Mouse (Mus musculus) G1E (cell line): ENCODE data around the gene Rxfp1. TPM values are rescaled to one million over a fixed set of nuclear protein-coding genes. Genes with fewer than 3 reads are reported as not detected.

ENCODE experiments used
- ATAC-seq: 2 replicates; pipeline ENCODE4 v1.8.0; 2016; ENCODE audit warnings: mild to moderate bottlenecking; ENCODE audit not compliant: insufficient number of reproducible peaks, poor library complexity, low FRiP score, severe bottlenecking; ENCODE audit errors: extremely low read depth
- DNase-seq: peaks from one replicate; pipeline ENCODE4 v3.0.0; 2012; ENCODE audit warnings: low spot score
- H3K27me3 ChIP-seq: 2 replicates; pipeline ENCODE4 v1.6.1; 2012; ENCODE audit warnings: mild to moderate bottlenecking, low read length, inconsistent platforms; ENCODE audit not compliant: insufficient read depth
- H3K36me3 ChIP-seq: replicated peaks from 2 replicates; pipeline ENCODE3; 2012; ENCODE audit warnings: mild to moderate bottlenecking, inconsistent platforms
- H3K4me1 ChIP-seq: 2 replicates; pipeline ENCODE4 v1.6.1; 2012; ENCODE audit warnings: low read depth, low read length, inconsistent platforms, mixed read lengths; ENCODE audit not compliant: insufficient read depth
- H3K4me3 ChIP-seq: 2 replicates; pipeline ENCODE4 v1.5.1; 2012; ENCODE audit warnings: low read depth, mild to moderate bottlenecking, inconsistent platforms, low read length, moderate library complexity, mixed read lengths
- H3K9me3 ChIP-seq: replicated peaks from 2 replicates; pipeline ENCODE4 v1.6.1; 2012; ENCODE audit warnings: inconsistent platforms
- CTCF ChIP-seq: IDR thresholded peaks from 2 replicates; pipeline ENCODE4 v1.5.1; 2012; ENCODE audit warnings: low read depth, low read length, inconsistent platforms, mixed read lengths
- GATA1 ChIP-seq: IDR thresholded peaks from 2 replicates; pipeline ENCODE4 v1.6.1; 2012; ENCODE audit warnings: borderline replicate concordance, low read length, inconsistent platforms, mixed read lengths
- GATA2 ChIP-seq: IDR thresholded peaks from 2 replicates; pipeline ENCODE4 v1.6.1; 2012; ENCODE audit warnings: low read depth, low read length, inconsistent platforms, borderline replicate concordance
- POLR2AphosphoS5 ChIP-seq: IDR thresholded peaks from 2 replicates; pipeline ENCODE4 v1.6.1; 2012; ENCODE audit warnings: low read depth, low read length, inconsistent platforms; ENCODE audit not compliant: insufficient replicate concordance
- TAL1 ChIP-seq: conservative IDR thresholded peaks from 2 replicates; pipeline ENCODE4 v1.6.1; 2012; ENCODE audit warnings: low read depth, low read length, inconsistent platforms, mixed read lengths
- polyA plus RNA-seq: library from polyadenylated mRNA; stranded (reverse); fragments of >175 nt; gene quantifications from 2 replicates; pipeline ENCODE4 v1.2.3, GENCODE M21; 2012
- total RNA-seq, 2 experiments: library from RNA; stranded (forward) in 1 of 2; stranded (reverse) in 1 of 2; fragments of 200-1000 nt in 1 of 2; fragments of >200 nt in 1 of 2; fragmentation: Nextera tagmentation in 1 of 2; gene quantifications; 2 replicates each; pipeline ENCODE4 v1.2.3; 2014 to 2017

Gene Rxfp1
- total and polyA plus RNA-seq, 3 experiments, result 0.38 TPM; not detected in 2

- no peak for ATAC-seq
- no peak overlapping the region for H3K4me3 ChIP-seq
- no peak for TF ChIP-seq POLR2AphosphoS5
- no peak for TF ChIP-seq TAL1
- TF ChIP-seq GATA2, result no peak
- no peak for TF ChIP-seq GATA1
- H3K4me1 ChIP-seq, result peaks cover 8% of the 10 kb centered on the region
- H3K9me3 ChIP-seq, result no peaks in the 10 kb centered on the region
- no peaks in the 10 kb centered on the region for H3K36me3 ChIP-seq
- H3K27me3 ChIP-seq, result peaks cover 14% of the 10 kb centered on the region; the same call in 1 of the 2 replicates
- no peak for DNase-seq
Measured at GRCm38 (mm10) chr3:79652129-79652528, 85.6 kb downstream of the Rxfp1 start.

- peak; percentile 26 for DNase-seq
- ATAC-seq, result no peak
- H3K36me3 ChIP-seq, result peaks cover 26% of the 10 kb centered on the region
- H3K9me3 ChIP-seq, result no peaks in the 10 kb centered on the region
- no peaks in the 10 kb centered on the region for H3K27me3 ChIP-seq
- peak within 1 kb of the TSS; percentile 78 for H3K4me3 ChIP-seq
- no peak for TF ChIP-seq POLR2AphosphoS5
- no peak for TF ChIP-seq CTCF
- no peak for TF ChIP-seq GATA2
- peaks cover 20% of the 10 kb centered on the region for H3K4me1 ChIP-seq
Measured at GRCm38 (mm10) chr3:79629416-79629730, 108.3 kb downstream of the Rxfp1 start, which contains the start of gene Etfdh. Etfdh (minus strand) TSS chr3:79629500.

GRCm38 (mm10) chr3:79628561-79629415 is 108.9 kb downstream of the Rxfp1 start, which contains the start of gene 4930579G24Rik:
4930579G24Rik (plus strand) TSS chr3:79629079.
- TF ChIP-seq GATA1 (no peak), POLR2AphosphoS5 (no peak), TAL1 (no peak), CTCF (no peak), GATA2 (no peak)

GRCm38 (mm10) chr3:79628182-79628560 is 109.5 kb downstream of the Rxfp1 start:
- no peaks in the 10 kb centered on the region for H3K9me3 ChIP-seq
- ATAC-seq (no peak), DNase-seq (peak; percentile 5)
- peak overlapping the region; percentile 78 for H3K4me3 ChIP-seq
- H3K4me1 ChIP-seq, result peaks cover 20% of the 10 kb centered on the region
- TF ChIP-seq POLR2AphosphoS5 (no peak), TAL1 (no peak), GATA1 (no peak), GATA2 (no peak), CTCF (no peak)
- no peaks in the 10 kb centered on the region for H3K27me3 ChIP-seq
- peaks cover 21% of the 10 kb centered on the region for H3K36me3 ChIP-seq

More at GRCm38 (mm10) chr3:79628561-79629415, 108.9 kb downstream of the Rxfp1 start, which contains the start of gene 4930579G24Rik:
- Histone ChIP-seq H3K27me3 (no peaks in the 10 kb centered on the region), H3K36me3 (peaks cover 24% of the 10 kb centered on the region), H3K4me3 (peak within 1 kb of the TSS; percentile 78), H3K4me1 (peaks cover 20% of the 10 kb centered on the region), H3K9me3 (no peaks in the 10 kb centered on the region)
- peak; percentile 98 for DNase-seq
- peak; percentile 96 for ATAC-seq

GRCm38 (mm10) chr3:79627484-79628181 is 110.0 kb downstream of the Rxfp1 start:
- DNase-seq, result peak; percentile 26
- no peak for TF ChIP-seq GATA1
- TF ChIP-seq CTCF, result peak; percentile 30; the same call in 1 of the 2 replicates
- no peak for TF ChIP-seq TAL1
- Histone ChIP-seq H3K9me3 (no peaks in the 10 kb centered on the region), H3K4me3 (peak overlapping the region; percentile 78), H3K27me3 (no peaks in the 10 kb centered on the region), H3K4me1 (peaks cover 20% of the 10 kb centered on the region), H3K36me3 (peaks cover 19% of the 10 kb centered on the region)
- ATAC-seq, result no peak

- ATAC-seq (no peak), DNase-seq (no peak)
- TF ChIP-seq TAL1, result no peak
- no peak for TF ChIP-seq POLR2AphosphoS5
- TF ChIP-seq GATA1, result no peak
- TF ChIP-seq GATA2, result no peak
- TF ChIP-seq CTCF, result no peak
- Histone ChIP-seq H3K27me3 (no peaks in the 10 kb centered on the region), H3K9me3 (no peaks in the 10 kb centered on the region), H3K4me1 (no peaks in the 10 kb centered on the region), H3K4me3 (no peak overlapping the region), H3K36me3 (peaks cover 65% of the 10 kb centered on the region)
Measured at GRCm38 (mm10) chr3:79609886-79610285, 127.8 kb downstream of the Rxfp1 start.
